Mouse (Mus musculus): ENCODE measurements around the gene E130114P18Rik. TPM values are rescaled to one million over a fixed set of nuclear protein-coding genes. Genes with fewer than 3 reads are reported as not detected.

Gene E130114P18Rik
- total and polyA plus RNA-seq, 2 experiments from 2014 or later: 13.5 to 13.7 TPM

- no peaks in the 10 kb centered on the region for H3K9me3 ChIP-seq (ENCODE audit: low read length)
- H3K36me3 ChIP-seq (ENCODE audit: insufficient read depth, low read length): no peaks in the 10 kb centered on the region
- no peak overlapping the region for H3K4me3 ChIP-seq (ENCODE audit: low read depth, low read length)
- H3K4me1 ChIP-seq (ENCODE audit: insufficient read depth, low read length): no peaks in the 10 kb centered on the region
- no peak overlapping the region for H3K9ac ChIP-seq (replicated peaks; ENCODE audit: low read length, poor library complexity, severe bottlenecking)
- H3K4me2 ChIP-seq (ENCODE audit: low read depth, low read length, poor library complexity, severe bottlenecking): no peak overlapping the region
- H3K27me3 ChIP-seq (ENCODE audit: insufficient read depth, low read length): no peaks in the 10 kb centered on the region
- ATAC-seq (ENCODE audit: low FRiP score) (no peak), DNase-seq (ENCODE audit: low spot score) (no peak)
- WGBS: 78% methylated on average over 4 of the region's 4 CpGs
- TF ChIP-seq CTCF (IDR thresholded peaks at IDR 0.05): no peak
- no peak overlapping the region for H3K27ac ChIP-seq (ENCODE audit: low read depth, low read length)
Measured at GRCm38 (mm10) chr4:97767025-97767424, 10.9 kb downstream of the E130114P18Rik start.

GRCm38 (mm10) chr4:97766100-97766499, 11.8 kb downstream of the E130114P18Rik start:
- no peak overlapping the region for H3K27ac ChIP-seq (ENCODE audit: low read depth, low read length)
- no peak overlapping the region for H3K4me3 ChIP-seq (ENCODE audit: low read depth, low read length)
- no peak overlapping the region for H3K4me2 ChIP-seq (ENCODE audit: low read depth, low read length, poor library complexity, severe bottlenecking)
- H3K27me3 ChIP-seq (ENCODE audit: insufficient read depth, low read length): no peaks in the 10 kb centered on the region
- no peak for TF ChIP-seq CTCF (IDR thresholded peaks at IDR 0.05)
- no peaks in the 10 kb centered on the region for H3K9me3 ChIP-seq (ENCODE audit: low read length)
- no peak overlapping the region for H3K9ac ChIP-seq (replicated peaks; ENCODE audit: low read length, poor library complexity, severe bottlenecking)
- DNase-seq (ENCODE audit: low spot score) (no peak), ATAC-seq (ENCODE audit: low FRiP score) (no peak)
- no peaks in the 10 kb centered on the region for H3K36me3 ChIP-seq (ENCODE audit: insufficient read depth, low read length)
- 81% methylated on average over 3 of the region's 3 CpGs for WGBS
- no peaks in the 10 kb centered on the region for H3K4me1 ChIP-seq (ENCODE audit: insufficient read depth, low read length)

- H3K9ac ChIP-seq (replicated peaks; ENCODE audit: low read length, poor library complexity, severe bottlenecking): no peak overlapping the region
- no peak overlapping the region for H3K4me2 ChIP-seq (ENCODE audit: low read depth, low read length, poor library complexity, severe bottlenecking)
- no peaks in the 10 kb centered on the region for H3K9me3 ChIP-seq (ENCODE audit: low read length)
- DNase-seq (ENCODE audit: low spot score) (no peak), ATAC-seq (ENCODE audit: low FRiP score) (no peak)
- WGBS: 82% methylated on average over 4 of the region's 4 CpGs
- no peaks in the 10 kb centered on the region for H3K4me1 ChIP-seq (ENCODE audit: insufficient read depth, low read length)
- no peaks in the 10 kb centered on the region for H3K36me3 ChIP-seq (ENCODE audit: insufficient read depth, low read length)
- H3K27ac ChIP-seq (ENCODE audit: low read depth, low read length): no peak overlapping the region
- H3K4me3 ChIP-seq (ENCODE audit: low read depth, low read length): no peak overlapping the region
- no peak for TF ChIP-seq CTCF (IDR thresholded peaks at IDR 0.05)
- no peaks in the 10 kb centered on the region for H3K27me3 ChIP-seq (ENCODE audit: insufficient read depth, low read length)
Measured at GRCm38 (mm10) chr4:97765341-97766020, 12.4 kb downstream of the E130114P18Rik start.

- Histone ChIP-seq H3K4me2 (ENCODE audit: low read depth, low read length, poor library complexity, severe bottlenecking) (no peak overlapping the region), H3K4me3 (ENCODE audit: low read depth, low read length) (no peak overlapping the region), H3K27ac (ENCODE audit: low read depth, low read length) (no peak overlapping the region), H3K9me3 (ENCODE audit: low read length) (no peaks in the 10 kb centered on the region), H3K27me3 (ENCODE audit: insufficient read depth, low read length) (no peaks in the 10 kb centered on the region), H3K9ac (replicated peaks; ENCODE audit: low read length, poor library complexity, severe bottlenecking) (no peak overlapping the region), H3K4me1 (ENCODE audit: insufficient read depth, low read length) (no peaks in the 10 kb centered on the region), H3K36me3 (ENCODE audit: insufficient read depth, low read length) (no peaks in the 10 kb centered on the region)
- DNase-seq (ENCODE audit: low spot score) (no peak), ATAC-seq (ENCODE audit: low FRiP score) (no peak)
- 46% methylated on average over 4 of the region's 4 CpGs for WGBS
- no peak for TF ChIP-seq CTCF (IDR thresholded peaks at IDR 0.05)
Measured at GRCm38 (mm10) chr4:97764616-97765015, 13.3 kb downstream of the E130114P18Rik start.

GRCm38 (mm10) chr4:97758661-97759060, 19.2 kb downstream of the E130114P18Rik start:
- Histone ChIP-seq H3K4me1 (ENCODE audit: insufficient read depth, low read length) (no peaks in the 10 kb centered on the region; the same call in 1 of the 2 replicates), H3K27me3 (ENCODE audit: insufficient read depth, low read length) (peaks cover 11% of the 10 kb centered on the region), H3K36me3 (ENCODE audit: insufficient read depth, low read length) (no peaks in the 10 kb centered on the region), H3K27ac (ENCODE audit: low read depth, low read length) (peak overlapping the region; percentile 80), H3K9ac (replicated peaks; ENCODE audit: low read length, poor library complexity, severe bottlenecking) (no peak overlapping the region; the same call in 1 of the 2 replicates), H3K4me2 (ENCODE audit: low read depth, low read length, poor library complexity, severe bottlenecking) (peak overlapping the region; percentile 73), H3K4me3 (ENCODE audit: low read depth, low read length) (peak overlapping the region; percentile 54), H3K9me3 (ENCODE audit: low read length) (no peaks in the 10 kb centered on the region)
- DNase-seq (ENCODE audit: low spot score) (no peak), ATAC-seq (ENCODE audit: low FRiP score) (no peak)
- no peak for TF ChIP-seq CTCF (IDR thresholded peaks at IDR 0.05)
- WGBS: 28% methylated on average over 3 of the region's 3 CpGs

GRCm38 (mm10) chr4:97757978-97758461, 19.9 kb downstream of the E130114P18Rik start:
- peak; percentile 84 for DNase-seq (ENCODE audit: low spot score)
- under 1% methylated on average over 14 of the region's 14 CpGs for WGBS

More at GRCm38 (mm10) chr4:97757978-97758461, 19.9 kb downstream of the E130114P18Rik start:
- H3K27me3 ChIP-seq (ENCODE audit: insufficient read depth, low read length): peaks cover 17% of the 10 kb centered on the region
- no peaks in the 10 kb centered on the region for H3K9me3 ChIP-seq (ENCODE audit: low read length)
- no peaks in the 10 kb centered on the region for H3K36me3 ChIP-seq (ENCODE audit: insufficient read depth, low read length)
- H3K4me3 ChIP-seq (ENCODE audit: low read depth, low read length): peak overlapping the region; percentile 54
- H3K4me1 ChIP-seq (ENCODE audit: insufficient read depth, low read length): no peaks in the 10 kb centered on the region; the same call in 1 of the 2 replicates
- TF ChIP-seq CTCF (IDR thresholded peaks at IDR 0.05): peak; percentile 50
- peak; percentile 78 for ATAC-seq (ENCODE audit: low FRiP score)
- H3K27ac ChIP-seq (ENCODE audit: low read depth, low read length): peak overlapping the region; percentile 80
- peak overlapping the region; percentile 75 for H3K9ac ChIP-seq (replicated peaks; ENCODE audit: low read length, poor library complexity, severe bottlenecking)
- peak overlapping the region; percentile 73 for H3K4me2 ChIP-seq (ENCODE audit: low read depth, low read length, poor library complexity, severe bottlenecking)
